Mouse (Mus musculus) embryonic stem cell, embryonic (primary cell): ENCODE results near the gene Serpinb1a.

Experiments used
- CTCF ChIA-PET, 4 experiments: fragments of 300-600 bp in 2 of 4; fragments of 350-600 bp in 2 of 4; sonication (Branson Sonifier 250); formaldehyde crosslinking; loops; one replicate each; lab custom pipeline; 2022; ENCODE audit warnings: inconsistent platforms in 2 of 4; lab: Charles Lee
- POLR2A ChIA-PET, 4 experiments: fragments of 300-600 bp in 2 of 4; fragments of 350-600 bp in 2 of 4; sonication (Branson Sonifier 250); formaldehyde crosslinking; loops; one replicate each; lab custom pipeline; 2022; ENCODE audit warnings: antibody characterized with exemption in 4 of 4, inconsistent platforms in 1 of 4; lab: Charles Lee

The Serpinb1a gene

GRCm38 (mm10) chr13:32819926-32820325, 31.1 kb downstream of the Serpinb1a start:
- POLR2A ChIA-PET, result interaction anchor here in 1 of 4 experiments (1.9 kb wide), 1 partner anchor 13 kb away, joined by 6 read pairs; no protein-coding TSS in a partner anchor
- CTCF ChIA-PET, result interaction anchor here in 1 of 4 experiments (1.0 kb wide), 1 partner anchor 8 kb away, joined by 3 read pairs; no protein-coding TSS in a partner anchor

GRCm38 (mm10) chr13:32819241-32819640, 31.7 kb downstream of the Serpinb1a start:
- ChIA-PET CTCF (interaction anchor here in 1 of 4 experiments (1.0 kb wide), 1 partner anchor 9 kb away, joined by 3 read pairs; no protein-coding TSS in a partner anchor), POLR2A (no interaction called here)

- POLR2A ChIA-PET, result interaction anchor here in 3 of 4 experiments (0.5 to 1.9 kb wide), 5 partner anchors 10 to 362 kb away, joined by 3 to 6 read pairs (median 4); partner anchors contain the start of gene Serpinb1a (in 1 of the 3)
- CTCF ChIA-PET, result interaction anchor here in 2 of 4 experiments (1.1 to 1.6 kb wide), 2 partner anchors 20 kb away, joined by 5 to 9 read pairs; no protein-coding TSS in a partner anchor
These were observed 43.4 kb downstream of the Serpinb1a start for GRCm38 (mm10) chr13:32807624-32808023.

GRCm38 (mm10) chr13:32806820-32807219, 44.2 kb downstream of the Serpinb1a start:
- ChIA-PET CTCF (interaction anchor here in 2 of 4 experiments (1.1 to 1.6 kb wide), 2 partner anchors 21 kb away, joined by 5 to 9 read pairs; no protein-coding TSS in a partner anchor), POLR2A (interaction anchor here in 3 of 4 experiments (0.5 to 1.9 kb wide), 5 partner anchors 11 to 362 kb away, joined by 3 to 6 read pairs (median 4); partner anchors contain the start of gene Serpinb1a (in 1 of the 3))

GRCm38 (mm10) chr13:32803701-32804345, 47.2 kb downstream of the Serpinb1a start:
- POLR2A ChIA-PET, result interaction anchor here in 1 of 4 experiments (0.6 to 0.9 kb wide), 2 partner anchors 326 to 1100 kb away, joined by 3 read pairs; no protein-coding TSS in a partner anchor
- CTCF ChIA-PET, result interaction anchor here in 3 of 4 experiments (0.6 to 1.6 kb wide), 4 partner anchors 23 to 38 kb away, joined by 3 to 5 read pairs (median 3); no protein-coding TSS in a partner anchor

GRCm38 (mm10) chr13:32802259-32803081, 48.5 kb downstream of the Serpinb1a start, which contains the start of gene D930007J09Rik:
TSS of gene D930007J09Rik (minus strand) at chr13:32802849.
- ChIA-PET CTCF (interaction anchor here (0.6 to 1.7 kb wide), 5 partner anchors 25 to 1142 kb away, joined by 3 to 6 read pairs (median 3); no protein-coding TSS in a partner anchor), POLR2A (interaction anchor here in 3 of 4 experiments (0.5 to 1.5 kb wide), 12 partner anchors 9 to 1308 kb away, joined by 3 to 5 read pairs (median 3); partner anchors contain the start of gene Serpinb6c (in 1 of the 3))

GRCm38 (mm10) chr13:32801693-32802221, 49.2 kb downstream of the Serpinb1a start, which contains the start of gene Wrnip1:
TSS of gene Wrnip1 (plus strand) at chr13:32802038.
- ChIA-PET POLR2A (interaction anchor here in 3 of 4 experiments (0.5 to 1.5 kb wide), 13 partner anchors 9 to 1309 kb away, joined by 3 to 5 read pairs (median 3); partner anchors contain the start of gene Serpinb6c (in 1 of the 3)), CTCF (interaction anchor here (0.5 to 1.7 kb wide), 9 partner anchors 10 to 1819 kb away, joined by 3 to 6 read pairs (median 3); no protein-coding TSS in a partner anchor)

- CTCF ChIA-PET, result interaction anchor here in 1 of 4 experiments (1.1 kb wide), 1 partner anchor 9 kb away, joined by 3 read pairs; no protein-coding TSS in a partner anchor
- POLR2A ChIA-PET, result no interaction called here
These were observed 50.1 kb downstream of the Serpinb1a start for GRCm38 (mm10) chr13:32800859-32801258.

- ChIA-PET CTCF (interaction anchor here in 3 of 4 experiments (0.5 to 1.2 kb wide), 10 partner anchors 22 to 1224 kb away, joined by 3 to 5 read pairs (median 4); no protein-coding TSS in a partner anchor), POLR2A (interaction anchor here in 1 of 4 experiments (0.5 kb wide), 1 partner anchor 42 kb away, joined by 3 read pairs; no protein-coding TSS in a partner anchor)
These were observed 51.9 kb downstream of the Serpinb1a start for GRCm38 (mm10) chr13:32799131-32799530.

GRCm38 (mm10) chr13:32797085-32797484, 53.9 kb downstream of the Serpinb1a start:
- CTCF ChIA-PET, result no interaction called here
- POLR2A ChIA-PET, result interaction anchor here in 1 of 4 experiments (0.6 kb wide), 1 partner anchor 254 kb away, joined by 5 read pairs; no protein-coding TSS in a partner anchor

GRCm38 (mm10) chr13:32795166-32795565, 55.8 kb downstream of the Serpinb1a start:
- ChIA-PET POLR2A (no interaction called here), CTCF (no interaction called here)

GRCm38 (mm10) chr13:32794619-32795018, 56.4 kb downstream of the Serpinb1a start:
- ChIA-PET POLR2A (interaction anchor here in 1 of 4 experiments (0.6 kb wide), 1 partner anchor 12 kb away, joined by 3 read pairs; no protein-coding TSS in a partner anchor), CTCF (interaction anchor here in 1 of 4 experiments (0.7 kb wide), 1 partner anchor 28 kb away, joined by 3 read pairs; no protein-coding TSS in a partner anchor)
